Mouse (Mus musculus) ES-E14 (cell line): Measurements from ENCODE around the gene Mx1. TPM values are rescaled to one million over a fixed set of nuclear protein-coding genes. Genes with fewer than 3 reads are reported as not detected.

Experiments used
- DNase-seq: peaks from one replicate; pipeline ENCODE4 v3.0.0-alpha.2; 2013; ENCODE audit warnings: low read depth, low spot score
- H3K27ac ChIP-seq: 2 replicates; pipeline ENCODE4 v1.5.1; 2012; ENCODE audit warnings: low read depth, mild to moderate bottlenecking, low read length, moderate library complexity, mixed read lengths; ENCODE audit not compliant: poor library complexity, insufficient read depth, severe bottlenecking
- H3K36me3 ChIP-seq: 2 replicates; pipeline ENCODE4 v1.6.1; 2012; ENCODE audit warnings: mild to moderate bottlenecking, low read length, moderate library complexity, mixed read lengths; ENCODE audit not compliant: control insufficient read depth, poor library complexity, insufficient read depth, severe bottlenecking
- H3K4me1 ChIP-seq, 2 experiments: fragments of 150-350 bp in 1 of 2; sonication (generic) in 1 of 2; 2 replicates each; pipeline ENCODE4 v1.6.1; 2012; ENCODE audit warnings: low read length in 2 of 2, mild to moderate bottlenecking in 1 of 2, mixed read lengths in 1 of 2; ENCODE audit not compliant: control insufficient read depth in 2 of 2, insufficient read depth in 2 of 2, poor library complexity in 1 of 2
- H3K4me3 ChIP-seq, 2 experiments: fragments of 150-350 bp in 1 of 2; sonication (generic) in 1 of 2; 2 replicates each; pipeline ENCODE4 v1.5.1; 2012; ENCODE audit warnings: low read length in 2 of 2, low read depth in 1 of 2, mild to moderate bottlenecking in 1 of 2, mixed read lengths in 1 of 2; ENCODE audit not compliant: insufficient read depth in 1 of 2, poor library complexity in 1 of 2, severe bottlenecking in 1 of 2
- H3K9ac ChIP-seq: 2 replicates; pipeline ENCODE4 v1.6.1; 2012; ENCODE audit warnings: low read depth, mild to moderate bottlenecking, low read length, mixed read lengths; ENCODE audit not compliant: poor library complexity, insufficient read depth, severe bottlenecking
- H3K9me3 ChIP-seq: fragments of 150-350 bp; sonication (generic); 2 replicates; pipeline ENCODE4 v1.6.1; 2012; ENCODE audit warnings: low read depth, mild to moderate bottlenecking, low read length; ENCODE audit not compliant: control insufficient read depth, insufficient read depth
- CHD2 ChIP-seq: IDR thresholded peaks from 2 replicates; pipeline ENCODE4 v1.6.1; 2014; ENCODE audit warnings: mild to moderate bottlenecking, low read depth, low read length, inconsistent platforms
- HCFC1 ChIP-seq: IDR thresholded peaks from 2 replicates; pipeline ENCODE4 v1.6.1; 2012; ENCODE audit warnings: low read length, inconsistent platforms, borderline replicate concordance; ENCODE audit not compliant: insufficient read depth
- MAFK ChIP-seq: IDR thresholded peaks from 2 replicates; pipeline ENCODE4 v1.6.1; 2014; ENCODE audit warnings: mild to moderate bottlenecking, low read depth, low read length, inconsistent platforms; ENCODE audit not compliant: insufficient read depth
- ZC3H11A ChIP-seq: IDR thresholded peaks from 2 replicates; pipeline ENCODE4 v1.6.1; 2012; ENCODE audit warnings: low read depth, mild to moderate bottlenecking, inconsistent platforms, low read length, borderline replicate concordance
- ZNF384 ChIP-seq: IDR thresholded peaks from 2 replicates; pipeline ENCODE4 v1.6.1; 2012; ENCODE audit warnings: low read depth, low read length, inconsistent platforms
- in situ Hi-C, 2 experiments: fragments of 600-800 bp; cut with MboI; formaldehyde crosslinking; loops; one replicate each; pipeline ENCODE4 v1.15.1; 2025; ENCODE audit warnings: low sequenced_read_pairs in 2 of 2, inconsistent platforms in 1 of 2; ENCODE audit not compliant: unreplicated experiment in 2 of 2
- total RNA-seq: library from RNA; depleted of rRNA; stranded (reverse); fragments of 300-350 nt; gene quantifications from 2 replicates; pipeline ENCODE4 v1.2.3, GENCODE M21; 2012

Mx1 gene
- total RNA-seq, 1 experiment = 0.36 TPM

DNA sequence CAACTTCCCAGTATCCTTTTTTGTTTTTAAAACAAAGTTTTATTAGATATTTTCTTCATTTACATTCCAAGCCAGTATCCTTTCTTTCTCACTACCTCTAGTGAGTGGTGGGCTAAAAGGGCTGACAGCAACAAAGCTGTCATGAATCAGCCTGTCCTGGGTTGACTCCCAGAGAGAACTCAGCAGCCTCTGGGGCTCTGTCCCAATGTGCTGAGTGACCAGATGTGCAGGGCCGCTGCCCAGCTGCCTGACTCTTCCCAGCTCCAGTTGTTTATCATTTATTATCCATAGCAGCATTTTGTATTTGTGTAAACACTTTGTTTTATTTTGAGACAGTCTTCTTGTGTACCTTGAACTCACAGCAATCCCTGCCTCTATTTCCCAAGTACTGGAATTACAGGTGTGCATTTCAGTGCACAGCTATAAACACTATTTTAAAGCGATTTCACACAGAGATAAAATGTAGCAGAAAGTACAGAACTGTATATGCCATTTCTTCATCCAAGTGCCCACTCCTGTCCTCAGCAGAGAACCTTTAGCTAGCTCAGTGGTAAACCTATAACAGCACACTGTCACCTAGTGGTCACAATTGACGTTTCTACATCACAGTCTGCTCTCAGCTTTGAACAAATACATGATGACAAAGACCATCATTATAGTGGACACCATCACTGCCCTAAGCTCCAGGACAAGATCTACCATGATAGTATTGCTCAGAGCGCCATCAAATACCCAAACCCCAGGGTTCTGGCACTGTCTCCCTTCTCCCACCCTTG, 3.7 kb upstream of the Mx1 start:
- Histone ChIP-seq H3K27ac (no peak overlapping the region), H3K9ac (no peak overlapping the region), H3K4me3 (no peak overlapping the region), H3K36me3 (no peaks in the 10 kb centered on the region), H3K4me1 (no peaks in the 10 kb centered on the region), H3K9me3 (no peaks in the 10 kb centered on the region)
- no peak for TF ChIP-seq HCFC1
- no peak for TF ChIP-seq ZC3H11A
- TF ChIP-seq CHD2 = no peak
- TF ChIP-seq MAFK = no peak
- TF ChIP-seq ZNF384 = no peak
- no peak for DNase-seq
- in situ Hi-C loops = no loop called here

DNA sequence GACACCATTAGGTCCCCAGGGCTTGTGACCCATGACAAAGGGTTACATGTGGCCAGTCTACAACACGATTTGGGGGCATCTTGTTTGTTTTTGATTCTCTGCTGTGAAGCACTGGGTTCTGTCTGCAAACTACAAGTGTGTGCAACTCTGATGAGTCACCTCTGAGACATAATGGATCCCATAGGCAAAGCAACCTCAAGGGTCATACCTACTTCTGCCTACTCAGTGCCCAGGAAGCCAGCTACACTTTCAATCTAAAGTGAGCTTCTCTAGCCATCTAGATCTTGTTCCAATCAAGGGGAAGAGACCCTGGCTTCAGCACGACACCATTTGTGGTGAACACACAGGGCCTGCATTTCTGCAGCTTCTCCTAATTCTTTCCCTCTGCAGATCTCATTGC, 1.4 kb downstream of the Mx1 start:
- TF ChIP-seq MAFK (no peak), ZC3H11A (no peak), HCFC1 (no peak), CHD2 (no peak), ZNF384 (no peak)
- Histone ChIP-seq H3K9ac (no peak overlapping the region), H3K27ac (no peak overlapping the region), H3K36me3 (no peaks in the 10 kb centered on the region), H3K4me1 (no peaks in the 10 kb centered on the region), H3K4me3 (no peak overlapping the region), H3K9me3 (no peaks in the 10 kb centered on the region)
- no peak for DNase-seq
- in situ Hi-C loops = no loop called here

DNA sequence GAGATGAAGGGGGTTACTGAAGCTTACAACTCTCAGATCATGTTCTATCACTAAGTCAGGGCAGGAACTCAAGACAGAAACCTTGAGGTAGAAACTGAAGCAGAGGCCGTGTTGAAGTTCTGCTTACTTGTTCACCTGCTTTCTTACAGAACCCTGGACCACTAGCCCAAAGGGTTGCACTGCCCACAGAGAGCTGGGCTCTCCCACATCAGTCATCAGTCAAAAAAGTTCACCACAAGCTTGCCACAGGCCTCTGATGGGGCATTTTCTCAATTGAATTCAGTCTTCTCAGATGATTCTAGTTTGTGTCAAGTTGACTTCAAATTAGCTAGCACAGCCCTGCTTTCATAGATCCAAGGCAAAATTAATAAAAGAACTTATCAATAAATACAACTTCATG, 2.9 kb downstream of the Mx1 start:
- Histone ChIP-seq H3K9ac (no peak overlapping the region), H3K4me1 (no peaks in the 10 kb centered on the region), H3K9me3 (no peaks in the 10 kb centered on the region), H3K36me3 (no peaks in the 10 kb centered on the region), H3K27ac (no peak overlapping the region), H3K4me3 (no peak overlapping the region)
- DNase-seq = no peak
- TF ChIP-seq CHD2 (no peak), MAFK (no peak), ZC3H11A (no peak), ZNF384 (no peak), HCFC1 (no peak)
- in situ Hi-C loops = no loop called here

DNA sequence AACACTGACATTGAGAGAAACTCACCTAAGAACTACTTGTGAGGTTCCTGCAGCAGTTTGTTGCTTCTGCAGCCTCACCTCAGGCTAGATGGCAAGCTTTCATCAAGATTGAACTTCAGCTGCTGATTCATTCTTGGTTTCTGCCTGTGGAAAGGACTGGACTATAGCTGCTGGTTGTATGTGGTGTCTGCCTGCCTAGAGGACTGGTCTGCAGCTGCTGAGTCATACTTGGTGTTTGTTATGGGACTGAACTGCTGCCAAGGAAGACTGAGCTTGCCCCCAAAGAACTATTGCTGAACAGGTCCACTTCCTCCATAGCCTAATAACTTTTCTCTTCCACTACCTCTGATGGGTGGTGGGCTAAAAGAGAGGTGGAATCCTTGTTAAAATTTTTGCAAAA, 15.3 kb downstream of the Mx1 start:
- Histone ChIP-seq H3K27ac (no peak overlapping the region), H3K4me1 (no peaks in the 10 kb centered on the region), H3K9me3 (no peaks in the 10 kb centered on the region), H3K36me3 (no peaks in the 10 kb centered on the region), H3K4me3 (no peak overlapping the region), H3K9ac (no peak overlapping the region)
- TF ChIP-seq MAFK (no peak), HCFC1 (no peak), CHD2 (no peak), ZNF384 (no peak), ZC3H11A (no peak)
- no peak for DNase-seq
- in situ Hi-C loops = no loop called here

DNA sequence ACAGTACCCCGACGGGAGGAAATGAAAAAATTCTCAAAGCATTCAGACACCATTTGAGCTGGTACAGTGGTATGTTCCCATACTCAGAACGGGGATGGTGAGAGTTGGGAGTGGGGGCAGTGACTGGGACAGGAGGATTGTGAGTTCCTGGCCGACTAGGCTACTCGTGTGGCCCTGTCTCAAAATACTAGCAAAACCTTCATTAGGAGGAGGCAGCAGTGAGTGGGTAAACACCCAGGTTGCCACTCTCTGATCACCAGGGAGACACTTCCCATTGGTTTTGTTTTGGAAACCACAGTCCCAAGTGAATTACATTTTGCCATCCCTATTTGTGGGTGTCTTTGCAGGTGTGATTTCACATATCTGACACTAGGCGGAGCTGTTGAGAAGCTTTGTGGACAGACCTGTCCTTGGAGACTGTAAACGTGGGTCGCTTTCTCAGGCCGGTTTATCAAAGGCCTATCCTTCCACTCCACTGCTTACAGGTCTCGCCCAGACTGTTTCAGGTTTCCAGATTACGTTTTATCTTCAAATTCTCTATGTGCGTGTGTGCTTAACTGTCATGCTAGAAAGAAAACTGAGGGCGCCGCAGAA, 18.9 kb downstream of the Mx1 start:
- TF ChIP-seq CHD2 = no peak
- TF ChIP-seq MAFK = no peak
- no peak for TF ChIP-seq ZNF384
- no peak for TF ChIP-seq ZC3H11A
- TF ChIP-seq HCFC1 = no peak
- Histone ChIP-seq H3K9ac (no peak overlapping the region), H3K36me3 (no peaks in the 10 kb centered on the region), H3K4me1 (no peaks in the 10 kb centered on the region), H3K27ac (no peak overlapping the region), H3K9me3 (no peaks in the 10 kb centered on the region), H3K4me3 (no peak overlapping the region)
- in situ Hi-C loops = no loop called here
- peak; percentile 79 for DNase-seq
